Mouse (Mus musculus) neural tube, embryonic 14.5 days (tissue): Measurements from ENCODE around the gene Rimbp3. TPM values are rescaled to one million over a fixed set of nuclear protein-coding genes. Genes with fewer than 3 reads are reported as not detected.

Experiments
- ATAC-seq: fragments of 200-750 bp; cut with Nextera tagmentation; 2 replicates; pipeline ENCODE4 v1.8.0; 2017; ENCODE audit warnings: low read depth, mild to moderate bottlenecking, moderate TSS enrichment, moderate library complexity
- H3K27ac ChIP-seq: fragments of 300-500 bp; sonication (generic); 2 replicates; pipeline ENCODE4 v1.5.1; 2014; ENCODE audit warnings: low read depth, mild to moderate bottlenecking, control low read depth, low read length, moderate library complexity, mixed read lengths
- H3K27me3 ChIP-seq: fragments of 300-500 bp; sonication (generic); 2 replicates; pipeline ENCODE4 v1.6.1; 2014; ENCODE audit warnings: low read length; ENCODE audit not compliant: control insufficient read depth, insufficient read depth
- H3K36me3 ChIP-seq: fragments of 300-500 bp; sonication (generic); 2 replicates; pipeline ENCODE4 v1.6.1; 2014; ENCODE audit warnings: low read length, mixed read lengths; ENCODE audit not compliant: control insufficient read depth, insufficient read depth
- H3K4me1 ChIP-seq: fragments of 300-500 bp; sonication (generic); 2 replicates; pipeline ENCODE4 v1.6.1; 2014; ENCODE audit warnings: low read length; ENCODE audit not compliant: control insufficient read depth, insufficient read depth
- H3K4me2 ChIP-seq: fragments of 300-500 bp; sonication (generic); 2 replicates; pipeline ENCODE4 v1.6.1; 2014; ENCODE audit warnings: mild to moderate bottlenecking, low read depth, low read length, control low read depth
- H3K4me3 ChIP-seq: fragments of 300-500 bp; sonication (generic); 2 replicates; pipeline ENCODE4 v1.5.1; 2014; ENCODE audit warnings: low read depth, low read length, control low read depth, mixed read lengths
- H3K9ac ChIP-seq: fragments of 300-500 bp; sonication (generic); replicated peaks from 2 replicates; pipeline ENCODE4 v1.6.1; 2014; ENCODE audit warnings: low read depth, mild to moderate bottlenecking, control low read depth, low read length, mixed read lengths
- H3K9me3 ChIP-seq: fragments of 300-500 bp; sonication (generic); 2 replicates; pipeline ENCODE4 v1.6.1; 2016; ENCODE audit warnings: low read length; ENCODE audit not compliant: control insufficient read depth
- WGBS: fragments of 180-500 bp; shearing (Covaris S2); extraction: QIAGEN DNeasy Blood & Tissue Kit; methylation state at CpG from one replicate; pipeline ENCODE4 v1.1.7; 2014; 5-methylcytosine and 5-hydroxymethylcytosine counted together
- polyA plus RNA-seq: library from polyadenylated mRNA; unstranded; fragments of >200 nt; fragmentation: Nextera tagmentation; extraction: Ambion mirVana; gene quantifications from 2 replicates; pipeline ENCODE4 v1.2.1, GENCODE M21; 2014

Gene Rimbp3
- polyA plus RNA-seq, 1 experiment from 2014 or later, result 2.7 TPM

DNA sequence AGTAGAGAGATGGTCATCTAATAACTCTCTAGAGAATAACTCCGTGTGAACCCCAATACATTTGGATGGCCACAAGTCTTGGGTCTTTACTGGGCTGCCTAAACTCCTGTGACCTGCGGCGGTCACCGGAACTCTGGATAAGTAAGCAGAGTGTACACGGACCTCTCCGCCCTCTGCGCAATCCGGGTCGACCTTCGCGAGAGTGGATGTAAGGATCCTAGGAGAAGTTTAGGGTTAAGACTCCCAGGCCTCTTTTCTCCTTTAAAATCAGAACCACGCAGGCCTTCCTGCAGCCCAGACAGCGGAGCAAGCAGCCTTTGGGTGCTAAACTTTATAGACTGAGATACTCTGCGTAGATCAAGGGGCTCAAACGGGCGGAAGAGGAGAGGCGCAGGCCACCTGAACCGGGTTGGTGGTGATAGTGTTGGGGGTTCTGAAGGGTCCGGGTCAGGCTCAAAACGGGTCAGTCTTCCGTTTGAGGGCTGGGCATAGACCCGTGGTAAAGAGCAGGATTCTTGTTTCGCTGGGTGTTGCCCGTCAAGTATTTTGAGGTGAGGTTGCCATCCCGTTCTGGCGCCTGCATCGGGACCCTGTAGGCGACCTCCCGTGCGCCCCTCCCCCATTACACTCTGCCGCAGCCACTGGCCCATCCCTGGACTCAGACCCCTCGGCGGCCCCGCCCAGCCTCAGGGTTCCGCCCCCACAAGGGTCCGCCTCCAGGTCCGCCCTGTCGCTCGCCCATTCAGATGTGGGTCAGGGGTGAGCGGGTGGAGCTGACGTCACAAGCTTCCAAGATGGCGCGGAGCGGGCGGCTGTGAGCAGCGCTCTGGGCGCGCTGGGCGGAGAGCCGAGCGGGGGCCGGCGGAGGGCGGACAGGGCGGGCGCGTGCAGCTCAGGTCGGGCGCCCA, 24.6 kb downstream of the Rimbp3 start, which contains the start of gene Hic2:
Gene Hic2 (plus strand): TSS at position 779 of the 908 bp plus-strand sequence.
- Histone ChIP-seq H3K4me1 (peaks cover 18% of the 10 kb centered on the region), H3K9me3 (no peaks in the 10 kb centered on the region)
- under 1% methylated on average over 49 of the region's 59 CpGs for WGBS

DNA sequence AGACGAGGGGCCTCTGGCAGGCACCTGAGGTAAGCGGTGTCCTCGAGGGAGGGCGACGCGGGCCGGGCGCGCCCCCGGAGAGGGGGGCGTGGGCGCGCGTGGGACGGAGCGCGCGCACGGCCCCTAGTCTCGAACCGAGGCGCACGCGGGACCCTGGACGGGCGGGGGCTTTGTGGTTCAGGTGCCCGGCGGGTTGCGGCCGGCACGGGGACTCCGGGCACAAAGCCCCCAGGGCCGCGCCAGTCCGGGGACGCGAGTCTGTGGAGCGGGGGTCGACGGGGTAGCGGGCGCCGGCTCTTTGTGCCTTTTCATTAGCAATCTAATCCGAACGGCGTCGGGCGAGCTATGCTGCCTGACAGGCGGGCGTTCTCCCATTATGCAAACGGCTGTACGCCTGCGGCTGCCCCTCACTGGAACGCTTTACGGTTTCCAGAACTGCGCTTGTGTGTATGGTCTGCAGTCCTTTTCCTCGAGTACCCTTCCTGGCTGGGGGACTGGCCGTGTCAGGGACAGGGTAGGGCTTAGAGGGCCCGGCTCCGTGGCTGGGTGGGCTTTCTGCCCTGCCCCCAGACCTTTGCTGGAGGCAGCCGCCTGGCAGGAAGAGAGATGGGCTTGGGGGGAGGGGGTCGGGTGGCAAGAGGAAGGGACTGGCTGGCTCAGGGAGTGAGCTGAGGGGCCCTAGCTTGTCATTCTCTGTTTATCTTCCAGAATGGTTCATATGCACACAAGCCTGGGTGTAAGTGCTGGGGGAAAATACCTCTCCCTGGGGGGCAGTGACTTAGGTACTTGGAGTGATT, 25.5 kb downstream of the Rimbp3 start:
- peak overlapping the region; percentile 97 for H3K9ac ChIP-seq
- peak overlapping the region; percentile 94 for H3K27ac ChIP-seq
- H3K27me3 ChIP-seq, result no peaks in the 10 kb centered on the region
- peaks cover 21% of the 10 kb centered on the region for H3K4me1 ChIP-seq
- H3K9me3 ChIP-seq, result no peaks in the 10 kb centered on the region
- peak; percentile 78 for ATAC-seq
- under 1% methylated on average over 62 of the region's 62 CpGs for WGBS
- no peaks in the 10 kb centered on the region for H3K36me3 ChIP-seq
- peak overlapping the region; percentile 81 for H3K4me3 ChIP-seq
- H3K4me2 ChIP-seq, result peak overlapping the region; percentile 85

More for the DNA sequence above, 24.6 kb downstream of the Rimbp3 start, which contains the start of gene Hic2:
- no peaks in the 10 kb centered on the region for H3K36me3 ChIP-seq
- peak within 1 kb of the TSS; percentile 85 for H3K4me2 ChIP-seq
- H3K4me3 ChIP-seq, result peak within 1 kb of the TSS; percentile 81
- peak within 1 kb of the TSS; percentile 97 for H3K9ac ChIP-seq
- H3K27ac ChIP-seq, result peak within 1 kb of the TSS; percentile 94
- ATAC-seq, result peak; percentile 95
- no peaks in the 10 kb centered on the region for H3K27me3 ChIP-seq

DNA sequence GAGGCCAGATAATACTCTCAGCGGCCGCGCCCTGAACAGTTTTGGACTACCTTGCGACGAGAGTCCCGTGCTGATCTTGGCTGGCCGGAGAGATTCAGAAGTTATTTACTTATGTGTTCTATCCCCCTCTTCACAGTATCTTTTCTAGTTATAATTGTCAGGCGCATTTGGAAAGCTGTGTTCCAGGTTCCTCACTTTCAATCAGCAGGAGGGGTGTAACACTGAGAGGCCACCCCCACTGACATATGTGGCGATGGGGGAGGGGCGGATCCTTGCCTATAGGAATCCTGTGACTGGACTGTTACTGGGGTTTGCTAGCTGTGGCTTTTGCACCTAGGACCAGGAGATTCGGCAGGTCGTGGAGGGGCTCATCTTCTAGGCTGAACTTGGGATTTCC, 26.1 kb downstream of the Rimbp3 start:
- no peaks in the 10 kb centered on the region for H3K36me3 ChIP-seq
- no peaks in the 10 kb centered on the region for H3K27me3 ChIP-seq
- WGBS, result 2% methylated on average over 12 of the region's 12 CpGs
- peak overlapping the region; percentile 97 for H3K9ac ChIP-seq
- ATAC-seq, result no peak
- peak overlapping the region; percentile 94 for H3K27ac ChIP-seq
- H3K9me3 ChIP-seq, result no peaks in the 10 kb centered on the region
- H3K4me3 ChIP-seq, result peak overlapping the region; percentile 81
- peaks cover 21% of the 10 kb centered on the region for H3K4me1 ChIP-seq
- peak overlapping the region; percentile 85 for H3K4me2 ChIP-seq

DNA sequence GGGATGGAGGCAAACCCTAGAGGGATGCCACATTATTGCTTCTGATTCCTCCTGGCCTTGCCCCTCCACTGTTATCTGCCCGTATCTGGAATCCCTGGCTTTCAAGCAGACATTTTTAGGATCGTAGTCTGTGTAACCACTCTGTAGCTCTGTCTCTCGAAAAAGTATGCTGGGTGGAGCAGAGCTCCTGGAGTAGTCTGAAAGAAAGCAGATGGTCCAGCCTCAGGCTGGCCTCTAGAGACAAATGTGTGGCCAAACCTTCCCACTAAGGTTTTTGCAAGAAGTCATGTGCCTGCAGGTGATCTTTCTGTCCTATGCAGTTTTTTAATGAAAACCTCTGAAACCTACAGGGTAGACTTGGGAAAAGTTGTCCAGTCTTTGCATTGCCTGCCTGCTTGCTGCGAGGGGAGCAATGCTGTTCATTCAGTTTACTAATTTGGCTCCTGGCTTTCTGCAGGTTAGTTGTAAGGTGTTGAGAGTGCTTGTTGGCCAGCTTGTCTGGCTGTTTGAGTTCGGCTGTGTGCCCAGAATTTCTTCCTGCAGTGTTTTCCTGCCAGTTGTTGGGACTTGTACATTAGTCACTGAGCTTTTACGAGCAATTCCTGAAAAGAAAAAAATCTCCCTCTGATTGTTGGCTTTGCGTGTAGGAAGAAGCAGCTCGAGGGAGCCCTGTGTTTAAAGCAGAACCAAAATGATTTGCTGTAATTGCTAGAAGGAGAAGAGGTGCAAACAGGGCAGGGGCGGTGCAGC, 26.7 kb downstream of the Rimbp3 start:
- WGBS, result 41% methylated on average over 9 of the region's 9 CpGs
- peaks cover 22% of the 10 kb centered on the region for H3K4me1 ChIP-seq

DNA sequence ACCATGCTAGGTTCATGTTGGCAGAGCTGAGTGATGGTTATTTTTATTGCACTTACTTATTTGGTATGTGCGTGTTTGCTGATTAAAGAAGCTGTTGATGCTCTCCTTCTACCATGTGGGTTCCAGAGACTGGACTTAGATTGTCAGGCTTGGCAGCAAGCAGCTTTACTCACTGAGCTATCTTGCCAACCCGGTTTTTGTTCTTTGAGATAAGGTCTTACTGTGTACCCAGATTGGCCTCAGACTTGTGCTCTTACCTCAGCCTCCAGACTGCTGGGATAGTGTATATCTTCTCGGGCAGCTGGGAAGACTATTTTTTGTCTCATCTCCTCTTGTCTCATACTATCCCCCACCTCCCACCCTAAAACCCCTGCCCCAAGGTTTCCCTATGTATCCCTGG, 29.2 kb downstream of the Rimbp3 start:
- Histone ChIP-seq H3K4me2 (no peak overlapping the region), H3K4me3 (no peak overlapping the region), H3K4me1 (peaks cover 23% of the 10 kb centered on the region), H3K27ac (no peak overlapping the region), H3K36me3 (no peaks in the 10 kb centered on the region), H3K27me3 (no peaks in the 10 kb centered on the region), H3K9me3 (no peaks in the 10 kb centered on the region), H3K9ac (no peak overlapping the region)
- ATAC-seq, result no peak
- 82% methylated on average over 3 of the region's 3 CpGs for WGBS

More for the DNA sequence above, 26.7 kb downstream of the Rimbp3 start:
- Histone ChIP-seq H3K4me2 (peak overlapping the region; percentile 85), H3K36me3 (no peaks in the 10 kb centered on the region), H3K9ac (peak overlapping the region; percentile 97; the same call in 1 of the 2 replicates), H3K27me3 (no peaks in the 10 kb centered on the region), H3K4me3 (peak overlapping the region; percentile 81), H3K27ac (peak overlapping the region; percentile 94; the same call in 1 of the 2 replicates), H3K9me3 (no peaks in the 10 kb centered on the region)
- no peak for ATAC-seq

DNA sequence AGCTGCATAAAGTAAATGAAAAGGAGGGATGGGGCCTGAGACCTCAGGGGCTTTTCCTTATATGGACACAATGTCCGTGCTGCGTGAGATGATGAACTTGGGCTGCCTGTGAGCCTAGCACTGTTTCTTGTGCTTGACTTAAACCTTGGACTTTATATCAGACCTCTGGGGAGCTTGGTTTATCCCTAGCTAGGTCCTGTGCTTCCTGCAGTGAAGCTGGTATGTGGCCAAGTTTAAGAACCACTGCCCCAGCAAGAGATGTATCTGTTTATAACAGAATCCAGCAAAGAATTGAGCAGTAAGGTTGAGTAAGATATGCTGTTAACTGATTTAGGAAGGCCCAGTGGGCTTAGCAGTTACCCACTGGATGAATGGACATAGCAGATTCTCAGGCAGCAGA, 31.0 kb downstream of the Rimbp3 start:
- no peak overlapping the region for H3K9ac ChIP-seq
- H3K4me1 ChIP-seq, result peaks cover 23% of the 10 kb centered on the region
- no peak overlapping the region for H3K4me2 ChIP-seq
- no peaks in the 10 kb centered on the region for H3K27me3 ChIP-seq
- H3K27ac ChIP-seq, result no peak overlapping the region
- H3K36me3 ChIP-seq, result no peaks in the 10 kb centered on the region
- ATAC-seq, result no peak
- H3K9me3 ChIP-seq, result no peaks in the 10 kb centered on the region
- 83% methylated on average over 2 of the region's 2 CpGs for WGBS
- H3K4me3 ChIP-seq, result no peak overlapping the region

DNA sequence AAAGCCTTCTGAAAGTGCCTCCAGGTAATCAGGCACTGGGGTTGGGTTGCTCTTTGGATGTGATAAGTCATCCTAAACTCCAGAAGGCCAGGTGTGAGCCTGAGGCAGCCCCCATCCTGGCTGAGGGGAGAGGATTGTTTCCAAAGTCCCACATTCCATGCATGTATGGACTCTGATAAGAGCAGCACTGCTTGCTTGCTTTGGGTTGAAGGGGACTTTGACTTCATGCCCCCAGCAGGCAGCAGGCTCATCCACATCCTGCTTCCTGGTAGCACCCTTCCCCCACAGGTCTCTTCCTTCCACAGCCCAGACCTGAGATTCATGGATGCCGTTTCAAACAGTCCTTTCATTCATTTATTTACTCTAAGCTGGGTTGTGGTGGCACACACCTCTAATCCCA, 35.3 kb downstream of the Rimbp3 start:
- no peak overlapping the region for H3K9ac ChIP-seq
- no peak for ATAC-seq
- no peak overlapping the region for H3K27ac ChIP-seq
- no peak overlapping the region for H3K4me2 ChIP-seq
- no peak overlapping the region for H3K4me3 ChIP-seq
- H3K27me3 ChIP-seq, result no peaks in the 10 kb centered on the region
- no peaks in the 10 kb centered on the region for H3K9me3 ChIP-seq
- H3K4me1 ChIP-seq, result 0 out of 2 replicates have a peak, but pooled peaks cover 3% of the 10 kb centered on the region
- 78% methylated on average over 1 of the region's 1 CpGs for WGBS
- H3K36me3 ChIP-seq, result no peaks in the 10 kb centered on the region

DNA sequence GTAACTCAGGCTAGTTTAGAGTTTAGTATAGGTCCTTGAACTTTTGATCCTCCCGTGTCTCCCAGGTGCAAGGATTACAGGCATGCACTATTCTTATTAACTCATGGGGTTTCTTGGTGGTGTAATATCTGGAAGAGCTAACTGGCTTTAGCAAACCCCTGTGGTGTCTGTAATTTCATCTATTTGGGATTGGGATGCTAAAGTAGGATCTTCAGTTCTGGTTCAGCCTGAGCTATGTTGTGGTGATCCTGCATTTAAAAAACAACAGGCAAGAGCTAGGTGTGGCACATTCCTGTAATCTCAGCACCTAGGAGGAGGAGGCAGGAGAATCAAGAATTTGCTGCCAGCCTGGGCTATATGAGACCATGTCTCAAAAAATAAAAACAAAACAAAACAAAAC, 36.6 kb downstream of the Rimbp3 start:
- Histone ChIP-seq H3K27ac (no peak overlapping the region), H3K4me3 (no peak overlapping the region), H3K4me2 (no peak overlapping the region), H3K36me3 (no peaks in the 10 kb centered on the region), H3K9me3 (no peaks in the 10 kb centered on the region), H3K9ac (no peak overlapping the region), H3K27me3 (no peaks in the 10 kb centered on the region), H3K4me1 (0 out of 2 replicates have a peak, but pooled peaks cover 3% of the 10 kb centered on the region)
- ATAC-seq, result no peak
- whole genome bisulfite sequencing, result 92% methylated on average over 1 of the region's 1 CpGs
